Mouse (Mus musculus) kidney, postnatal 0 days (tissue): ENCODE results near the gene Aagab. TPM values are rescaled to one million over a fixed set of nuclear protein-coding genes. Genes with fewer than 3 reads are reported as not detected.

ENCODE experiments used
- ATAC-seq: fragments of 200-750 bp; cut with Nextera tagmentation; replicated peaks from 2 replicates; pipeline ENCODE4 v1.8.0; 2017; ENCODE audit warnings: low read depth, moderate number of reproducible peaks, moderate TSS enrichment, moderate library complexity; ENCODE audit not compliant: low FRiP score
- DNase-seq: peaks from one replicate; pipeline ENCODE4 v3.0.0-alpha.2; 2016; ENCODE audit warnings: low spot score
- H3K27ac ChIP-seq: fragments of 300-500 bp; sonication (generic); 2 replicates; pipeline ENCODE4 v1.5.1; 2014; ENCODE audit warnings: mild to moderate bottlenecking
- H3K27me3 ChIP-seq: fragments of 300-500 bp; sonication (generic); 2 replicates; pipeline ENCODE4 v1.6.1; 2014; ENCODE audit warnings: low read length, mixed read lengths; ENCODE audit not compliant: insufficient read depth
- H3K36me3 ChIP-seq: fragments of 300-500 bp; sonication (generic); 2 replicates; pipeline ENCODE4 v1.6.1; 2014; ENCODE audit warnings: low read length, mixed read lengths; ENCODE audit not compliant: insufficient read depth
- H3K4me1 ChIP-seq: fragments of 300-500 bp; sonication (generic); replicated peaks from 2 replicates; pipeline ENCODE4 v1.6.1; 2014; ENCODE audit warnings: antibody characterized with exemption, low read length, mixed read lengths; ENCODE audit not compliant: insufficient read depth
- H3K4me2 ChIP-seq: fragments of 300-500 bp; sonication (generic); 2 replicates; pipeline ENCODE4 v1.6.1; 2014; ENCODE audit warnings: mild to moderate bottlenecking, low read length, moderate library complexity, mixed read lengths
- H3K4me3 ChIP-seq: fragments of 300-500 bp; sonication (generic); replicated peaks from 2 replicates; pipeline ENCODE4 v1.5.1; 2014; ENCODE audit warnings: low read depth, low read length
- H3K9ac ChIP-seq: fragments of 300-500 bp; sonication (generic); 2 replicates; pipeline ENCODE4 v1.6.1; 2014; ENCODE audit warnings: low read depth, low read length
- H3K9me3 ChIP-seq: fragments of 300-500 bp; sonication (generic); replicated peaks from 2 replicates; pipeline ENCODE4 v1.6.1; 2016; ENCODE audit warnings: low read length, inconsistent platforms, mixed read lengths
- CTCF ChIP-seq: IDR thresholded peaks from 2 replicates; pipeline ENCODE4 v1.5.1; 2016; ENCODE audit warnings: antibody characterized with exemption, low read depth, mild to moderate bottlenecking, moderate library complexity
- WGBS: fragments of 180-500 bp; shearing (Covaris S2); extraction: QIAGEN DNeasy Blood & Tissue Kit; methylation state at CpG from one replicate; pipeline ENCODE4 v1.1.7; 2014; 5-methylcytosine and 5-hydroxymethylcytosine counted together
- polyA plus RNA-seq: library from polyadenylated mRNA; unstranded; fragments of >200 nt; fragmentation: Nextera tagmentation; extraction: Ambion mirVana; gene quantifications from 2 replicates; pipeline ENCODE4 v1.2.1, GENCODE M21; 2015

The Aagab gene
- polyA plus RNA-seq, 1 experiment from 2014 or later: 29.0 TPM

GRCm38 (mm10) chr9:63595652-63596051 is 6.8 kb upstream of the Aagab start:
- no peak overlapping the region for H3K9ac ChIP-seq
- no peak overlapping the region for H3K4me2 ChIP-seq
- 81% methylated on average over 8 of the region's 8 CpGs for WGBS
- no peaks in the 10 kb centered on the region for H3K4me1 ChIP-seq
- H3K36me3 ChIP-seq: no peaks in the 10 kb centered on the region
- no peak overlapping the region for H3K4me3 ChIP-seq
- no peak for TF ChIP-seq CTCF
- no peak for ATAC-seq
- no peaks in the 10 kb centered on the region for H3K9me3 ChIP-seq
- no peaks in the 10 kb centered on the region for H3K27me3 ChIP-seq
- no peak for DNase-seq
- no peak overlapping the region for H3K27ac ChIP-seq

- DNase-seq: no peak
- Histone ChIP-seq H3K4me1 (no peaks in the 10 kb centered on the region), H3K4me2 (no peak overlapping the region), H3K36me3 (no peaks in the 10 kb centered on the region), H3K4me3 (no peak overlapping the region), H3K9ac (no peak overlapping the region), H3K9me3 (no peaks in the 10 kb centered on the region), H3K27me3 (no peaks in the 10 kb centered on the region), H3K27ac (no peak overlapping the region)
- no peak for TF ChIP-seq CTCF
- no peak for ATAC-seq
- WGBS: 71% methylated on average over 9 of the region's 9 CpGs
Measured at GRCm38 (mm10) chr9:63596660-63597059, 5.8 kb upstream of the Aagab start.

- Histone ChIP-seq H3K27ac (no peak overlapping the region), H3K4me3 (no peak overlapping the region), H3K4me2 (peak overlapping the region; percentile 58; the same call in 1 of the 2 replicates), H3K9me3 (no peaks in the 10 kb centered on the region), H3K27me3 (no peaks in the 10 kb centered on the region), H3K4me1 (0 out of 2 replicates have a peak, but pooled peaks cover 9% of the 10 kb centered on the region), H3K9ac (no peak overlapping the region), H3K36me3 (no peaks in the 10 kb centered on the region)
- ATAC-seq (no peak), DNase-seq (no peak)
- 62% methylated on average over 6 of the region's 6 CpGs for WGBS
- no peak for TF ChIP-seq CTCF
Measured at GRCm38 (mm10) chr9:63603849-63604248, 1.4 kb downstream of the Aagab start.

GRCm38 (mm10) chr9:63606594-63606993 is 4.1 kb downstream of the Aagab start:
- ATAC-seq: no peak
- no peak for DNase-seq
- 78% methylated on average over 2 of the region's 2 CpGs for whole genome bisulfite sequencing
- Histone ChIP-seq H3K36me3 (no peaks in the 10 kb centered on the region), H3K4me2 (no peak overlapping the region), H3K9ac (no peak overlapping the region), H3K27me3 (no peaks in the 10 kb centered on the region), H3K27ac (no peak overlapping the region), H3K4me1 (peaks cover 25% of the 10 kb centered on the region), H3K9me3 (no peaks in the 10 kb centered on the region), H3K4me3 (no peak overlapping the region)
- TF ChIP-seq CTCF: peak; percentile 37

- Histone ChIP-seq H3K9me3 (no peaks in the 10 kb centered on the region), H3K4me1 (peaks cover 36% of the 10 kb centered on the region), H3K4me3 (no peak overlapping the region), H3K27ac (no peak overlapping the region), H3K9ac (no peak overlapping the region), H3K36me3 (no peaks in the 10 kb centered on the region), H3K27me3 (no peaks in the 10 kb centered on the region), H3K4me2 (no peak overlapping the region)
- ATAC-seq (no peak), DNase-seq (no peak)
- WGBS: 79% methylated on average over 6 of the region's 6 CpGs
- no peak for TF ChIP-seq CTCF
Measured at GRCm38 (mm10) chr9:63608006-63608405, 5.5 kb downstream of the Aagab start.

- Histone ChIP-seq H3K27me3 (no peaks in the 10 kb centered on the region), H3K4me1 (peaks cover 34% of the 10 kb centered on the region), H3K4me3 (no peak overlapping the region), H3K9me3 (no peaks in the 10 kb centered on the region), H3K4me2 (no peak overlapping the region), H3K27ac (peak overlapping the region; percentile 42; the same call in 1 of the 2 replicates), H3K9ac (no peak overlapping the region), H3K36me3 (no peaks in the 10 kb centered on the region)
- TF ChIP-seq CTCF: no peak
- ATAC-seq: no peak
- DNase-seq: no peak
- 56% methylated on average over 8 of the region's 8 CpGs for WGBS
Measured at GRCm38 (mm10) chr9:63609246-63609645, 6.8 kb downstream of the Aagab start.

- ATAC-seq (no peak), DNase-seq (no peak)
- peak overlapping the region; percentile 75; the same call in 1 of the 2 replicates for H3K27ac ChIP-seq
Measured at GRCm38 (mm10) chr9:63609776-63610175, 7.3 kb downstream of the Aagab start.

More at GRCm38 (mm10) chr9:63609776-63610175, 7.3 kb downstream of the Aagab start:
- no peak for TF ChIP-seq CTCF
- Histone ChIP-seq H3K9ac (no peak overlapping the region), H3K4me1 (peaks cover 34% of the 10 kb centered on the region), H3K4me2 (no peak overlapping the region), H3K36me3 (no peaks in the 10 kb centered on the region), H3K27me3 (no peaks in the 10 kb centered on the region), H3K4me3 (no peak overlapping the region), H3K9me3 (no peaks in the 10 kb centered on the region)
- 75% methylated on average over 2 of the region's 2 CpGs for WGBS
